Mouse (Mus musculus): ENCODE measurements around the gene Grm8. TPM values are rescaled to one million over a fixed set of nuclear protein-coding genes. Genes with fewer than 3 reads are reported as not detected.

The Grm8 gene
- polyA plus RNA-seq, 1 experiment from 2014 or later = 7.7 TPM

- whole genome bisulfite sequencing = 28% methylated on average over 5 of the region's 5 CpGs
- no peak overlapping the region for H3K4me2 ChIP-seq
- H3K27ac ChIP-seq (replicated peaks) = no peak overlapping the region
- H3K27me3 ChIP-seq = no peaks in the 10 kb centered on the region
- H3K4me1 ChIP-seq (replicated peaks) = no peaks in the 10 kb centered on the region
- no peak overlapping the region for H3K4me3 ChIP-seq
- no peaks in the 10 kb centered on the region for H3K9me3 ChIP-seq
- H3K9ac ChIP-seq = no peak overlapping the region
- no peaks in the 10 kb centered on the region for H3K36me3 ChIP-seq
- ATAC-seq (ENCODE audit: low read depth) = peak; percentile 43; the same call in 1 of the 2 replicates
These were observed 674.0 kb downstream of the Grm8 start for GRCm38 (mm10) chr6:27460998-27461397.

GRCm38 (mm10) chr6:27408473-27408872, 726.5 kb downstream of the Grm8 start:
- peak; percentile 77 for ATAC-seq (ENCODE audit: low read depth)
- Histone ChIP-seq H3K4me2 (no peak overlapping the region), H3K36me3 (no peaks in the 10 kb centered on the region), H3K9ac (no peak overlapping the region), H3K4me3 (no peak overlapping the region), H3K27ac (replicated peaks) (no peak overlapping the region), H3K27me3 (no peaks in the 10 kb centered on the region), H3K4me1 (replicated peaks) (no peaks in the 10 kb centered on the region), H3K9me3 (no peaks in the 10 kb centered on the region)
- WGBS = 62% methylated on average over 4 of the region's 4 CpGs

GRCm38 (mm10) chr6:27372416-27372815, 762.6 kb downstream of the Grm8 start:
- H3K9me3 ChIP-seq = no peaks in the 10 kb centered on the region
- no peak overlapping the region for H3K27ac ChIP-seq (replicated peaks)

GRCm38 (mm10) chr6:27371095-27371494, 763.9 kb downstream of the Grm8 start:
- H3K4me3 ChIP-seq = no peak overlapping the region
- no peaks in the 10 kb centered on the region for H3K4me1 ChIP-seq (replicated peaks)
- no peak overlapping the region for H3K4me2 ChIP-seq
- no peak for ATAC-seq (ENCODE audit: low read depth)
- no peaks in the 10 kb centered on the region for H3K27me3 ChIP-seq
- no peak overlapping the region for H3K9ac ChIP-seq
- 80% methylated on average over 2 of the region's 2 CpGs for WGBS
- no peak overlapping the region for H3K27ac ChIP-seq (replicated peaks)
- H3K9me3 ChIP-seq = no peaks in the 10 kb centered on the region
- no peaks in the 10 kb centered on the region for H3K36me3 ChIP-seq

More at GRCm38 (mm10) chr6:27372416-27372815, 762.6 kb downstream of the Grm8 start:
- Histone ChIP-seq H3K27me3 (no peaks in the 10 kb centered on the region), H3K4me1 (replicated peaks) (no peaks in the 10 kb centered on the region), H3K4me3 (no peak overlapping the region), H3K4me2 (no peak overlapping the region), H3K36me3 (no peaks in the 10 kb centered on the region), H3K9ac (no peak overlapping the region)
- no peak for ATAC-seq (ENCODE audit: low read depth)

- no peaks in the 10 kb centered on the region for H3K27me3 ChIP-seq
- no peaks in the 10 kb centered on the region for H3K4me1 ChIP-seq (replicated peaks)
- no peaks in the 10 kb centered on the region for H3K9me3 ChIP-seq
- no peak overlapping the region for H3K4me3 ChIP-seq
- 69% methylated on average over 8 of the region's 8 CpGs for WGBS
- ATAC-seq (ENCODE audit: low read depth) = no peak
- no peak overlapping the region for H3K27ac ChIP-seq (replicated peaks)
- H3K4me2 ChIP-seq = no peak overlapping the region
- no peaks in the 10 kb centered on the region for H3K36me3 ChIP-seq
- H3K9ac ChIP-seq = no peak overlapping the region
These were observed 771.2 kb downstream of the Grm8 start for GRCm38 (mm10) chr6:27363775-27364174.

GRCm38 (mm10) chr6:27360440-27360839, 774.5 kb downstream of the Grm8 start:
- Histone ChIP-seq H3K36me3 (no peaks in the 10 kb centered on the region), H3K4me3 (no peak overlapping the region), H3K9ac (no peak overlapping the region), H3K4me1 (replicated peaks) (no peaks in the 10 kb centered on the region), H3K4me2 (no peak overlapping the region), H3K27me3 (no peaks in the 10 kb centered on the region), H3K9me3 (no peaks in the 10 kb centered on the region), H3K27ac (replicated peaks) (no peak overlapping the region)
- no peak for ATAC-seq (ENCODE audit: low read depth)

- H3K9ac ChIP-seq = no peak overlapping the region
- H3K4me2 ChIP-seq = no peak overlapping the region
- ATAC-seq (ENCODE audit: low read depth) = no peak
- no peaks in the 10 kb centered on the region for H3K4me1 ChIP-seq (replicated peaks)
- H3K4me3 ChIP-seq = no peak overlapping the region
- no peaks in the 10 kb centered on the region for H3K27me3 ChIP-seq
- H3K27ac ChIP-seq (replicated peaks) = no peak overlapping the region
- H3K36me3 ChIP-seq = no peaks in the 10 kb centered on the region
- no peaks in the 10 kb centered on the region for H3K9me3 ChIP-seq
- WGBS = 88% methylated on average over 4 of the region's 4 CpGs
These were observed 783.8 kb downstream of the Grm8 start for GRCm38 (mm10) chr6:27351147-27351546.

GRCm38 (mm10) chr6:27348272-27348671, 786.7 kb downstream of the Grm8 start:
- Histone ChIP-seq H3K27ac (replicated peaks) (no peak overlapping the region), H3K36me3 (no peaks in the 10 kb centered on the region), H3K4me3 (no peak overlapping the region), H3K4me2 (no peak overlapping the region), H3K27me3 (no peaks in the 10 kb centered on the region), H3K9me3 (no peaks in the 10 kb centered on the region), H3K4me1 (replicated peaks) (no peaks in the 10 kb centered on the region), H3K9ac (no peak overlapping the region)
- 72% methylated on average over 2 of the region's 2 CpGs for WGBS
- no peak for ATAC-seq (ENCODE audit: low read depth)

GRCm38 (mm10) chr6:27346311-27346710, 788.7 kb downstream of the Grm8 start:
- H3K27ac ChIP-seq (replicated peaks) = no peak overlapping the region
- ATAC-seq (ENCODE audit: low read depth) = no peak
- H3K9me3 ChIP-seq = no peaks in the 10 kb centered on the region
- H3K27me3 ChIP-seq = no peaks in the 10 kb centered on the region
- H3K4me2 ChIP-seq = no peak overlapping the region
- 75% methylated on average over 1 of the region's 1 CpGs for WGBS
- no peaks in the 10 kb centered on the region for H3K36me3 ChIP-seq
- no peak overlapping the region for H3K9ac ChIP-seq
- no peaks in the 10 kb centered on the region for H3K4me1 ChIP-seq (replicated peaks)
- H3K4me3 ChIP-seq = no peak overlapping the region

GRCm38 (mm10) chr6:27340131-27340530, 794.8 kb downstream of the Grm8 start:
- WGBS = 88% methylated on average over 4 of the region's 4 CpGs
- Histone ChIP-seq H3K4me1 (replicated peaks) (no peaks in the 10 kb centered on the region), H3K9me3 (no peaks in the 10 kb centered on the region), H3K4me2 (no peak overlapping the region), H3K27me3 (no peaks in the 10 kb centered on the region), H3K27ac (replicated peaks) (no peak overlapping the region), H3K9ac (no peak overlapping the region), H3K4me3 (no peak overlapping the region), H3K36me3 (no peaks in the 10 kb centered on the region)
- no peak for ATAC-seq (ENCODE audit: low read depth)

GRCm38 (mm10) chr6:27318575-27318974, 816.4 kb downstream of the Grm8 start:
- Histone ChIP-seq H3K9ac (no peak overlapping the region), H3K4me2 (no peak overlapping the region), H3K4me1 (replicated peaks) (peaks cover 7% of the 10 kb centered on the region; the same call in 1 of the 2 replicates), H3K4me3 (no peak overlapping the region), H3K36me3 (no peaks in the 10 kb centered on the region), H3K9me3 (no peaks in the 10 kb centered on the region), H3K27ac (replicated peaks) (no peak overlapping the region), H3K27me3 (no peaks in the 10 kb centered on the region)
- WGBS = 87% methylated on average over 1 of the region's 1 CpGs
- no peak for ATAC-seq (ENCODE audit: low read depth)

- Histone ChIP-seq H3K27me3 (no peaks in the 10 kb centered on the region), H3K27ac (replicated peaks) (no peak overlapping the region), H3K4me1 (replicated peaks) (peaks cover 7% of the 10 kb centered on the region; the same call in 1 of the 2 replicates), H3K36me3 (no peaks in the 10 kb centered on the region), H3K4me3 (no peak overlapping the region), H3K9ac (no peak overlapping the region), H3K4me2 (no peak overlapping the region), H3K9me3 (no peaks in the 10 kb centered on the region)
- 54% methylated on average over 3 of the region's 3 CpGs for WGBS
- peak; percentile 85 for ATAC-seq (ENCODE audit: low read depth)
These were observed 817.6 kb downstream of the Grm8 start for GRCm38 (mm10) chr6:27317422-27317821.

- no peaks in the 10 kb centered on the region for H3K27me3 ChIP-seq
- no peak for ATAC-seq (ENCODE audit: low read depth)
- no peak overlapping the region for H3K9ac ChIP-seq
- H3K9me3 ChIP-seq = no peaks in the 10 kb centered on the region
- H3K4me3 ChIP-seq = no peak overlapping the region
- no peaks in the 10 kb centered on the region for H3K36me3 ChIP-seq
- 87% methylated on average over 1 of the region's 1 CpGs for WGBS
- H3K4me1 ChIP-seq (replicated peaks) = peaks cover 7% of the 10 kb centered on the region; the same call in 1 of the 2 replicates
- H3K27ac ChIP-seq (replicated peaks) = no peak overlapping the region
- H3K4me2 ChIP-seq = no peak overlapping the region
These were observed 819.0 kb downstream of the Grm8 start for GRCm38 (mm10) chr6:27316018-27316417.

All from neural tube, embryonic 13.5 days (tissue).